Mouse (Mus musculus): ENCODE measurements around the gene Vmn1r43. TPM values are rescaled to one million over a fixed set of nuclear protein-coding genes. Genes with fewer than 3 reads are reported as not detected.
"Not testable (repeated sequence)": the region's sequence is repeated elsewhere in the genome, so short reads cannot be mapped to it uniquely, and the experiment has no call there.

Vmn1r43 gene
- total RNA-seq (2014; fragmentation: Nextera tagmentation) (not detected in 2 replicates), total RNA-seq (2017) (not detected in 2 replicates)

DNA sequence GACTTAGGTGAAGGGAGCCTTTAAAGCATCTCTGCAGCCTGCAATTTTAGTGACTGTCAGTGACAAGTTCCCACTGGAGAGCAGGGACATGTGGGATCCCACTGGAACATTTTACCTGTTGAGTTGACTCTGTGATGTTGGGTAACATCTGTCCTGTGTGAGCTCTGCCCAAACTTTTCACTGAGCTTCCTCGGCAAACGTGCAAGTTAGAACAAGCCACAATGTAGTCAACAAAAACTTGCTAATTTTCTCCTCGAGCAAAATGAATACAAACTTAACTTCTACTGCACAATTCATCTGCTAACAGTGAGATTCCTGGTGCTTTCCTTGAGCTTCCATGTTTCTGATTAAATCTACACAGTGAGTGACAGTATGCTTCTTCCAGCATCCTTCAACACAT, at the start of gene Vmn1r43, which contains the start of gene Vmn1r42:
Vmn1r43 (minus strand) TSS at position 101 of the 400 bp plus-strand sequence.
Vmn1r42 (minus strand) TSS at position 101 of the 400 bp plus-strand sequence.
- ATAC-seq (replicated peaks; ENCODE audit: low FRiP score, low TSS enrichment, poor library complexity, severe bottlenecking) = not testable (repeated sequence)

- ATAC-seq (replicated peaks; ENCODE audit: low FRiP score, low TSS enrichment, poor library complexity, severe bottlenecking) = no peak
Observed at GRCm38 (mm10) chr6:89883812-89884211, 7.6 kb upstream of the Vmn1r43 start.

- ATAC-seq (replicated peaks; ENCODE audit: low FRiP score, low TSS enrichment, poor library complexity, severe bottlenecking) = no peak
Observed at GRCm38 (mm10) chr6:89883360-89883759, 7.1 kb upstream of the Vmn1r43 start, which contains the start of gene Vmn1r44. Gene Vmn1r44, plus strand, starts transcription at chr6:89883660.

DNA sequence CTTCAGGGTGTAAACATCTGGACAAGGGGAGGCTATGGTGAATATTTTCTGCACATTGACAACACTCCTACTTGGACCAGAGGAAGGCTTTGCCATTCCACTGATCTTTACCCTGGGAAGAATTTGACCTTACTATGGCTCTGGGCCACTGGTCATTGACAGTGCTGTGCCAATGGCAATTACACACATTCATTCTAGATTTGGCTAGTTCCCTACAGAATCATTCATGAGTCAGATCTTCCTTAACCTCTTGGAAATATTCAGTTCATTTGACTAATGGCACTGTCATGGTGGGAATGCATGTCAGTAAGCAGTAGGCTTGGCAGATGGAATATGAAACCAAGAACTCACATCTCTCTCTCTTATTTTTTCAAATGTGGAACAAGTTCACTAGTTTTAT, 4.7 kb upstream of the Vmn1r43 start:
- ATAC-seq (replicated peaks; ENCODE audit: low FRiP score, low TSS enrichment, poor library complexity, severe bottlenecking) = no peak

- no peak for ATAC-seq (replicated peaks; ENCODE audit: low FRiP score, low TSS enrichment, poor library complexity, severe bottlenecking)
Observed at GRCm38 (mm10) chr6:89876963-89877362, 750 bp upstream of the Vmn1r43 start.

DNA sequence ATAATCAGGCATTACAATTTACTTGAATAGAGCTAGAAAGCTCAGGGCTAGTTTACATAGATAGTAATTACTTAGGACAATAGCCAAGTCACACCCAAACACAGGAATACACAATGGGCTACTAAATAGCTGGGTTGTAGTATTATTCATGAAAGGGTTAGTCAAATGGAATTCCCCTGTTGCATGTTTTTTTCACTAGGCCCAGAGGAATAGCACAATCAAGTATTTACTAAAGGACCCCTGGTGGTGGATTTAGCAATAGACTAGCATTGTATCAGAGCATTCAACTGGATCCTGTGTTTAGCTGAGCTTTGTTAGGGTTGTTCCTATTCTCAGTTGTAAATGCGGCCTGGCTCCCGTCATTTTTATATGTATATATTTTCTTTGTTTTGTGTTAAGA, 8.2 kb downstream of the Vmn1r43 start:
- ATAC-seq (replicated peaks; ENCODE audit: low FRiP score, low TSS enrichment, poor library complexity, severe bottlenecking) = no peak

- ATAC-seq (replicated peaks; ENCODE audit: low FRiP score, low TSS enrichment, poor library complexity, severe bottlenecking) = no peak
Observed at GRCm38 (mm10) chr6:89867276-89867675, 8.9 kb downstream of the Vmn1r43 start.

GRCm38 (mm10) chr6:89863792-89864191, 12.4 kb downstream of the Vmn1r43 start:
- ATAC-seq (replicated peaks; ENCODE audit: low FRiP score, low TSS enrichment, poor library complexity, severe bottlenecking) = no peak

GRCm38 (mm10) chr6:89859839-89860238, 16.4 kb downstream of the Vmn1r43 start:
- ATAC-seq (replicated peaks; ENCODE audit: low FRiP score, low TSS enrichment, poor library complexity, severe bottlenecking) = no peak

DNA sequence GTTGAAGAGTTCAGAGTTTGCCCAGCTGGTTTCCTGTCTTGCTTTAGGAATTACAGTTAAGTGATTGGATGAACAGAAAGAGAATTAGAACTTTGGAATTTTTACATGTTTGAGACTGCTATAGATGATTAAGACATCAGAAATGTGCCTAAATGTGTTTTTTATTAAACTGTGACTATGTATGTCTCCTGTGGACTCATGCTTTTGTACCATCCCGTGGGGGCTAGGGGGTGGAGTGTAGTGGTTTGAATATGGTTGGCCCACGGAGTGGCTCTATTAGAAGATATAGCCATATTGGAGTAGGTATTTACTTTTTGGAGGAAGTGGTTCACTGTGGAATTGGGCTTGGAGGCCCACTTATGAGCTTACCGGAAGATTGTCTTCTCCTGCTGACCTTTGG, 18.7 kb downstream of the Vmn1r43 start:
- no peak for ATAC-seq (replicated peaks; ENCODE audit: low FRiP score, low TSS enrichment, poor library complexity, severe bottlenecking)

Other genes starting within 250 kb of the Vmn1r43 start
- gene Txnrd3, start 232.4 kb downstream of the Vmn1r43 start, total RNA-seq (2014; fragmentation: Nextera tagmentation) = 11.1 and 12.3 TPM in 2 replicates
- 21.6 and 22.8 TPM in 2 replicates for gene Txnrd3, start 232.4 kb downstream of the Vmn1r43 start, total RNA-seq (2017)
- gene Vmn1r40, start 168.9 kb downstream of the Vmn1r43 start, total RNA-seq (2014; fragmentation: Nextera tagmentation) = not detected in 2 replicates
- gene Vmn1r40, start 168.9 kb downstream of the Vmn1r43 start, total RNA-seq (2017) = not detected in 2 replicates
- gene Vmn1r41, start 135.6 kb downstream of the Vmn1r43 start, total RNA-seq (2014; fragmentation: Nextera tagmentation) = not detected in 2 replicates
- not detected in 2 replicates for gene Vmn1r41, start 135.6 kb downstream of the Vmn1r43 start, total RNA-seq (2017)
- gene Vmn1r42, start within 50 bp of the Vmn1r43 start, total RNA-seq (2014; fragmentation: Nextera tagmentation) = not detected in 2 replicates
- not detected in 2 replicates for gene Vmn1r42, start within 50 bp of the Vmn1r43 start, total RNA-seq (2017)
- gene Vmn1r44, start 7.2 kb upstream of the Vmn1r43 start, total RNA-seq (2014; fragmentation: Nextera tagmentation) = not detected in 2 replicates
- gene Vmn1r44, start 7.2 kb upstream of the Vmn1r43 start, total RNA-seq (2017) = not detected in 2 replicates
- gene Vmn1r45, start 64.2 kb upstream of the Vmn1r43 start, total RNA-seq (2014; fragmentation: Nextera tagmentation) = not detected in 2 replicates
- gene Vmn1r45, start 64.2 kb upstream of the Vmn1r43 start, total RNA-seq (2017) = not detected in 2 replicates
- not detected in 2 replicates for gene Vmn1r46, start 92.9 kb upstream of the Vmn1r43 start, total RNA-seq (2014; fragmentation: Nextera tagmentation)
- not detected in 2 replicates for gene Vmn1r46, start 92.9 kb upstream of the Vmn1r43 start, total RNA-seq (2017)
- gene Vmn1r47, start 139.7 kb upstream of the Vmn1r43 start, total RNA-seq (2014; fragmentation: Nextera tagmentation) = not detected in 2 replicates
- not detected in 2 replicates for gene Vmn1r47, start 139.7 kb upstream of the Vmn1r43 start, total RNA-seq (2017)
- gene Vmn1r48, start 160.4 kb upstream of the Vmn1r43 start, total RNA-seq (2014; fragmentation: Nextera tagmentation) = not detected in 2 replicates
- not detected in 2 replicates for gene Vmn1r48, start 160.4 kb upstream of the Vmn1r43 start, total RNA-seq (2017)
- gene Vmn1r49, start 202.1 kb upstream of the Vmn1r43 start, total RNA-seq (2014; fragmentation: Nextera tagmentation) = not detected in 2 replicates
- not detected in 2 replicates for gene Vmn1r49, start 202.1 kb upstream of the Vmn1r43 start, total RNA-seq (2017)
- not detected in 2 replicates for gene Vmn1r50, start 225.0 kb upstream of the Vmn1r43 start, total RNA-seq (2014; fragmentation: Nextera tagmentation)
- not detected in 2 replicates for gene Vmn1r50, start 225.0 kb upstream of the Vmn1r43 start, total RNA-seq (2017)
- gene Vmn1r51, start 246.2 kb upstream of the Vmn1r43 start, total RNA-seq (2014; fragmentation: Nextera tagmentation) = not detected in 2 replicates
- gene Vmn1r51, start 246.2 kb upstream of the Vmn1r43 start, total RNA-seq (2017) = not detected in 2 replicates

Data from megakaryocyte-erythroid progenitor cell, adult 5-6 weeks (primary cell).